Mouse (Mus musculus) kidney, embryonic 14.5 days (tissue): ENCODE results near the gene Igsf10. TPM values are rescaled to one million over a fixed set of nuclear protein-coding genes. Genes with fewer than 3 reads are reported as not detected.

Source experiments
- ATAC-seq: fragments of 200-750 bp; cut with Nextera tagmentation; 2 replicates; pipeline ENCODE4 v1.8.0; 2017; ENCODE audit warnings: moderate number of reproducible peaks, mild to moderate bottlenecking, moderate TSS enrichment, moderate library complexity; ENCODE audit not compliant: low FRiP score, low TSS enrichment
- H3K27ac ChIP-seq: fragments of 300-500 bp; sonication (generic); 2 replicates; pipeline ENCODE4 v1.5.1; 2014; ENCODE audit warnings: low read depth, mild to moderate bottlenecking, low read length, moderate library complexity, mixed read lengths
- H3K27me3 ChIP-seq: fragments of 300-500 bp; sonication (generic); 2 replicates; pipeline ENCODE4 v1.6.1; 2014; ENCODE audit warnings: mild to moderate bottlenecking, low read length; ENCODE audit not compliant: control insufficient read depth, insufficient read depth
- H3K36me3 ChIP-seq: fragments of 300-500 bp; sonication (generic); 2 replicates; pipeline ENCODE4 v1.6.1; 2014; ENCODE audit warnings: low read length, mixed read lengths; ENCODE audit not compliant: control insufficient read depth, insufficient read depth
- H3K4me1 ChIP-seq: fragments of 300-500 bp; sonication (generic); 2 replicates; pipeline ENCODE4 v1.6.1; 2014; ENCODE audit warnings: low read length, mixed read lengths; ENCODE audit not compliant: control insufficient read depth, insufficient read depth
- H3K4me2 ChIP-seq: fragments of 300-500 bp; sonication (generic); replicated peaks from 2 replicates; pipeline ENCODE4 v1.6.1; 2014; ENCODE audit warnings: low read depth, mild to moderate bottlenecking, low read length
- H3K4me3 ChIP-seq: fragments of 300-500 bp; sonication (generic); 2 replicates; pipeline ENCODE4 v1.5.1; 2014; ENCODE audit warnings: mild to moderate bottlenecking, low read length
- H3K9ac ChIP-seq: fragments of 300-500 bp; sonication (generic); 2 replicates; pipeline ENCODE4 v1.6.1; 2014; ENCODE audit warnings: low read depth, mild to moderate bottlenecking, low read length, moderate library complexity
- H3K9me3 ChIP-seq: fragments of 300-500 bp; sonication (generic); 2 replicates; pipeline ENCODE4 v1.6.1; 2016; ENCODE audit warnings: low read length; ENCODE audit not compliant: control insufficient read depth
- WGBS: fragments of 180-500 bp; shearing (Covaris S2); extraction: QIAGEN DNeasy Blood & Tissue Kit; methylation state at CpG from one replicate; pipeline ENCODE4 v1.1.7; 2014; 5-methylcytosine and 5-hydroxymethylcytosine counted together
- polyA plus RNA-seq: library from polyadenylated mRNA; unstranded; fragments of >200 nt; fragmentation: Nextera tagmentation; extraction: Ambion mirVana; gene quantifications from 2 replicates; pipeline ENCODE4 v1.2.1, GENCODE M21; 2014

Igsf10 gene
- polyA plus RNA-seq, 1 experiment from 2014 or later, result 4.4 TPM

- Histone ChIP-seq H3K4me1 (no peaks in the 10 kb centered on the region), H3K27me3 (no peaks in the 10 kb centered on the region), H3K9me3 (no peaks in the 10 kb centered on the region), H3K9ac (no peak overlapping the region), H3K27ac (no peak overlapping the region), H3K36me3 (no peaks in the 10 kb centered on the region), H3K4me2 (no peak overlapping the region), H3K4me3 (no peak overlapping the region)
- WGBS, result 95% methylated on average over 5 of the region's 5 CpGs
- ATAC-seq, result no peak
Measured at GRCm38 (mm10) chr3:59296563-59297130, 47.5 kb downstream of the Igsf10 start.

- no peak overlapping the region for H3K4me3 ChIP-seq
- H3K36me3 ChIP-seq, result no peaks in the 10 kb centered on the region
- no peak overlapping the region for H3K4me2 ChIP-seq
- 91% methylated on average over 16 of the region's 16 CpGs for WGBS
- no peak for ATAC-seq
- no peak overlapping the region for H3K9ac ChIP-seq
- H3K4me1 ChIP-seq, result no peaks in the 10 kb centered on the region
- no peaks in the 10 kb centered on the region for H3K9me3 ChIP-seq
- no peak overlapping the region for H3K27ac ChIP-seq
- no peaks in the 10 kb centered on the region for H3K27me3 ChIP-seq
Measured at GRCm38 (mm10) chr3:59295699-59296562, 48.3 kb downstream of the Igsf10 start.

GRCm38 (mm10) chr3:59293437-59294199 lies 50.6 kb downstream of the Igsf10 start:
- no peak overlapping the region for H3K4me3 ChIP-seq
- ATAC-seq, result no peak
- no peak overlapping the region for H3K27ac ChIP-seq
- 83% methylated on average over 5 of the region's 5 CpGs for WGBS
- no peaks in the 10 kb centered on the region for H3K27me3 ChIP-seq
- no peaks in the 10 kb centered on the region for H3K36me3 ChIP-seq
- H3K4me2 ChIP-seq, result no peak overlapping the region
- no peak overlapping the region for H3K9ac ChIP-seq
- no peaks in the 10 kb centered on the region for H3K4me1 ChIP-seq
- H3K9me3 ChIP-seq, result no peaks in the 10 kb centered on the region

- Histone ChIP-seq H3K9me3 (no peaks in the 10 kb centered on the region), H3K9ac (no peak overlapping the region), H3K36me3 (no peaks in the 10 kb centered on the region), H3K27me3 (no peaks in the 10 kb centered on the region), H3K4me1 (no peaks in the 10 kb centered on the region), H3K27ac (no peak overlapping the region), H3K4me3 (no peak overlapping the region), H3K4me2 (no peak overlapping the region)
- WGBS, result 43% methylated on average over 2 of the region's 2 CpGs
- no peak for ATAC-seq
Measured at GRCm38 (mm10) chr3:59290551-59290950, 53.6 kb downstream of the Igsf10 start.

- H3K36me3 ChIP-seq, result no peaks in the 10 kb centered on the region
- no peaks in the 10 kb centered on the region for H3K9me3 ChIP-seq
- H3K27ac ChIP-seq, result no peak overlapping the region
- H3K9ac ChIP-seq, result no peak overlapping the region
- no peak for ATAC-seq
- no peak overlapping the region for H3K4me3 ChIP-seq
- H3K4me1 ChIP-seq, result no peaks in the 10 kb centered on the region
- H3K27me3 ChIP-seq, result no peaks in the 10 kb centered on the region
- H3K4me2 ChIP-seq, result no peak overlapping the region
Measured at GRCm38 (mm10) chr3:59278620-59279019, 65.6 kb downstream of the Igsf10 start.

GRCm38 (mm10) chr3:59278254-59278533 lies 66.0 kb downstream of the Igsf10 start:
- Histone ChIP-seq H3K4me1 (no peaks in the 10 kb centered on the region), H3K9ac (no peak overlapping the region), H3K27ac (no peak overlapping the region), H3K4me3 (no peak overlapping the region), H3K27me3 (no peaks in the 10 kb centered on the region), H3K36me3 (no peaks in the 10 kb centered on the region), H3K9me3 (no peaks in the 10 kb centered on the region), H3K4me2 (no peak overlapping the region)
- 91% methylated on average over 3 of the region's 3 CpGs for WGBS
- ATAC-seq, result no peak

GRCm38 (mm10) chr3:59277502-59278253 lies 66.5 kb downstream of the Igsf10 start:
- Histone ChIP-seq H3K27ac (no peak overlapping the region), H3K4me3 (no peak overlapping the region), H3K4me1 (no peaks in the 10 kb centered on the region), H3K36me3 (no peaks in the 10 kb centered on the region), H3K9me3 (no peaks in the 10 kb centered on the region), H3K27me3 (no peaks in the 10 kb centered on the region), H3K4me2 (no peak overlapping the region), H3K9ac (no peak overlapping the region)
- no peak for ATAC-seq
- 21% methylated on average over 3 of the region's 3 CpGs for WGBS

- no peak overlapping the region for H3K4me3 ChIP-seq
- no peaks in the 10 kb centered on the region for H3K4me1 ChIP-seq
- no peak overlapping the region for H3K27ac ChIP-seq
- ATAC-seq, result no peak
- H3K27me3 ChIP-seq, result no peaks in the 10 kb centered on the region
- WGBS, result 90% methylated on average over 6 of the region's 6 CpGs
- H3K36me3 ChIP-seq, result no peaks in the 10 kb centered on the region
- H3K9me3 ChIP-seq, result no peaks in the 10 kb centered on the region
- H3K4me2 ChIP-seq, result no peak overlapping the region
- no peak overlapping the region for H3K9ac ChIP-seq
Measured at GRCm38 (mm10) chr3:59270811-59271210, 73.4 kb downstream of the Igsf10 start.
